ENCODE assay signal across 8 mouse cellular contexts in genomic region chr1:132007828-132008827, GRCm38 (mm10). TPM values are rescaled to one million over a fixed set of nuclear protein-coding genes. Genes with fewer than 3 reads are reported as not detected.
DNase-seq lines count a peak whose midpoint lies in the region; ATAC-seq and TF ChIP-seq lines count a peak whose summit lies in the region.

No protein-coding gene starts in this region.

- H3K27me3 ChIP-seq in megakaryocyte, embryonic 14.5 days (replicated peaks): no peaks in the 10 kb centered on the region

- TF ChIP-seq POLR2A in cortical plate, adult 2 months (IDR thresholded peaks at IDR 0.05; ENCODE audit: extremely low read depth, insufficient read depth, low read length): 0 out of 2 replicates have a peak, but pooled peaks have one; percentile 51

- peak overlapping the region; percentile 99 for H3K27ac ChIP-seq in cortical plate, adult 2 months (ENCODE audit: insufficient read depth, low read length)

- peak; percentile 81 for DNase-seq in adipocyte (ENCODE audit: low spot score)
- DNase-seq in gastrocnemius, postnatal 10 days: peak; percentile 89
- peak; percentile 42 to 74 for DNase-seq in left cerebral cortex, adult 9 months (ENCODE audit: low spot score in 2 of 2)
- DNase-seq in right cerebral cortex, adult 2 months (ENCODE audit: low spot score in 2 of 2): peak; percentile 74 to 77
- peak; percentile 51 for DNase-seq in urinary bladder, postnatal 10 days (ENCODE audit: low spot score)

- ATAC-seq in inflammation-experienced regulatory T-cells, adult 6 months: peak; percentile 55

- peaks cover 5% of the 10 kb centered on the region for H3K4me1 ChIP-seq in cortical plate, adult 2 months (ENCODE audit: control insufficient read depth, insufficient read depth, low read length)
- peaks cover 77% of the 10 kb centered on the region for H3K4me1 ChIP-seq in megakaryocyte, embryonic 14.5 days

- H3K36me3 ChIP-seq in megakaryocyte, embryonic 14.5 days (replicated peaks; ENCODE audit: low read length): peaks cover 8% of the 10 kb centered on the region

- H3K4me3 ChIP-seq in cortical plate, adult 2 months (ENCODE audit: insufficient read depth, low read length): peak overlapping the region; percentile 81
- H3K4me3 ChIP-seq in megakaryocyte, embryonic 14.5 days (replicated peaks): peak overlapping the region; percentile 100

- no peak for TF ChIP-seq CTCF in cortical plate, adult 2 months (IDR thresholded peaks at IDR 0.05; ENCODE audit: extremely low read depth, insufficient read depth, low read length)

- no peaks in the 10 kb centered on the region for H3K9me3 ChIP-seq in megakaryocyte, embryonic 14.5 days

RNA-seq across cellular contexts. Expression of gene Elk4, which starts 0.7 kb away (rescaled TPM):
- 20.1 and 20.3 TPM in 2 replicates for polyA plus RNA-seq in cortical plate, adult 2 months (2012; rRNA removed)
- 10 to 100 TPM; 76.7 to 86.1 TPM for total RNA-seq in gastrocnemius, postnatal 10 days (2021)
- 10 to 100 TPM; 50.1 to 81.8 (median 79.3) TPM for polyA plus RNA-seq in inflammation-experienced regulatory T-cells, adult 6 months (2017; shearing (Covaris generic))
- 1.6 and 2.2 TPM in 2 replicates for polyA plus RNA-seq in megakaryocyte, embryonic 14.5 days (2012; ENCODE audit: insufficient read depth, low replicate concordance)

RNA-seq across cellular contexts. Expression of gene Slc45a3, which starts 45.4 kb away (rescaled TPM):
- 1.6 and 2.0 TPM in 2 replicates for polyA plus RNA-seq in cortical plate, adult 2 months (2012; rRNA removed)
- 1 to 10 TPM in 1 of 2 experiments, under 1 TPM in 1; 0.87 to 1.7 TPM for total RNA-seq in gastrocnemius, postnatal 10 days (2021)
- polyA plus RNA-seq in inflammation-experienced regulatory T-cells, adult 6 months (2017; shearing (Covaris generic)): not detected
- 1.1 TPM in 1 of 2 replicates, not detected in the other for polyA plus RNA-seq in megakaryocyte, embryonic 14.5 days (2012; ENCODE audit: insufficient read depth, low replicate concordance)

RNA-seq across cellular contexts. Expression of gene Mfsd4a, which starts 59.7 kb away (rescaled TPM):
- 73.5 and 84.7 TPM in 2 replicates for polyA plus RNA-seq in cortical plate, adult 2 months (2012; rRNA removed)
- total RNA-seq in gastrocnemius, postnatal 10 days (2021): 1 to 10 TPM; 1.4 to 1.8 TPM
- 10 to 100 TPM; 34.3 to 43.4 (median 41.3) TPM for polyA plus RNA-seq in inflammation-experienced regulatory T-cells, adult 6 months (2017; shearing (Covaris generic))
- not detected in 2 replicates for polyA plus RNA-seq in megakaryocyte, embryonic 14.5 days (2012; ENCODE audit: insufficient read depth, low replicate concordance)

Comparison
In these comparisons a context has a peak if more than half of its experiments do, and no peak if none do; other contexts are left out.
1. Peak in every context shown above with its lines: DNase-seq, ATAC-seq, H3K4me3 ChIP-seq and H3K27ac ChIP-seq.
2. RNA of gene Mfsd4a, which starts 59.7 kb away (polyA plus RNA-seq): 73.5 to 84.7 TPM in cortical plate, adult 2 months and 34.3 to 43.4 TPM in inflammation-experienced regulatory T-cells, adult 6 months; not detected in megakaryocyte, embryonic 14.5 days; every median in the first group is over 10 times any median in the second.